Mouse (Mus musculus): ENCODE measurements around the gene Acadm. TPM values are rescaled to one million over a fixed set of nuclear protein-coding genes. Genes with fewer than 3 reads are reported as not detected.

The Acadm gene
- polyA plus RNA-seq, 1 experiment from 2014 or later = 68.9 TPM

- no peak overlapping the region for H3K9ac ChIP-seq (ENCODE audit: low read depth, low read length)
- H3K4me2 ChIP-seq = no peak overlapping the region
- H3K4me3 ChIP-seq (ENCODE audit: low read depth, low read length) = no peak overlapping the region
- no peaks in the 10 kb centered on the region for H3K9me3 ChIP-seq (ENCODE audit: control insufficient read depth, low read length)
- no peak for ATAC-seq (replicated peaks; ENCODE audit: low FRiP score)
- 91% methylated on average over 5 of the region's 5 CpGs for WGBS
- no peak for DNase-seq (ENCODE audit: low spot score)
- no peaks in the 10 kb centered on the region for H3K4me1 ChIP-seq (replicated peaks; ENCODE audit: control insufficient read depth, insufficient read depth, low read length)
- H3K36me3 ChIP-seq (ENCODE audit: control insufficient read depth, insufficient read depth, low read length) = peaks cover 26% of the 10 kb centered on the region
- H3K27ac ChIP-seq (ENCODE audit: low read depth, low read length) = no peak overlapping the region
- no peaks in the 10 kb centered on the region for H3K27me3 ChIP-seq (replicated peaks; ENCODE audit: control insufficient read depth, insufficient read depth, low read length)
Measured at GRCm38 (mm10) chr3:153932461-153932860, 12.0 kb downstream of the Acadm start.

- 88% methylated on average over 11 of the region's 11 CpGs for WGBS
- ATAC-seq (replicated peaks; ENCODE audit: low FRiP score) = no peak
Measured at GRCm38 (mm10) chr3:153929526-153929925, 14.9 kb downstream of the Acadm start.

GRCm38 (mm10) chr3:153926333-153926732 is 18.1 kb downstream of the Acadm start:
- Histone ChIP-seq H3K27ac (ENCODE audit: low read depth, low read length) (no peak overlapping the region), H3K4me2 (no peak overlapping the region), H3K9ac (ENCODE audit: low read depth, low read length) (no peak overlapping the region), H3K4me1 (replicated peaks; ENCODE audit: control insufficient read depth, insufficient read depth, low read length) (no peaks in the 10 kb centered on the region), H3K9me3 (ENCODE audit: control insufficient read depth, low read length) (no peaks in the 10 kb centered on the region), H3K4me3 (ENCODE audit: low read depth, low read length) (no peak overlapping the region), H3K27me3 (replicated peaks; ENCODE audit: control insufficient read depth, insufficient read depth, low read length) (no peaks in the 10 kb centered on the region), H3K36me3 (ENCODE audit: control insufficient read depth, insufficient read depth, low read length) (peaks cover 34% of the 10 kb centered on the region)
- DNase-seq (ENCODE audit: low spot score) (no peak), ATAC-seq (replicated peaks; ENCODE audit: low FRiP score) (no peak)
- WGBS = 91% methylated on average over 7 of the region's 7 CpGs

More at GRCm38 (mm10) chr3:153929526-153929925, 14.9 kb downstream of the Acadm start:
- Histone ChIP-seq H3K4me2 (no peak overlapping the region), H3K36me3 (ENCODE audit: control insufficient read depth, insufficient read depth, low read length) (peaks cover 29% of the 10 kb centered on the region), H3K4me1 (replicated peaks; ENCODE audit: control insufficient read depth, insufficient read depth, low read length) (no peaks in the 10 kb centered on the region), H3K27me3 (replicated peaks; ENCODE audit: control insufficient read depth, insufficient read depth, low read length) (no peaks in the 10 kb centered on the region), H3K4me3 (ENCODE audit: low read depth, low read length) (no peak overlapping the region), H3K27ac (ENCODE audit: low read depth, low read length) (no peak overlapping the region), H3K9ac (ENCODE audit: low read depth, low read length) (no peak overlapping the region), H3K9me3 (ENCODE audit: control insufficient read depth, low read length) (no peaks in the 10 kb centered on the region)
- no peak for DNase-seq (ENCODE audit: low spot score)

DNA sequence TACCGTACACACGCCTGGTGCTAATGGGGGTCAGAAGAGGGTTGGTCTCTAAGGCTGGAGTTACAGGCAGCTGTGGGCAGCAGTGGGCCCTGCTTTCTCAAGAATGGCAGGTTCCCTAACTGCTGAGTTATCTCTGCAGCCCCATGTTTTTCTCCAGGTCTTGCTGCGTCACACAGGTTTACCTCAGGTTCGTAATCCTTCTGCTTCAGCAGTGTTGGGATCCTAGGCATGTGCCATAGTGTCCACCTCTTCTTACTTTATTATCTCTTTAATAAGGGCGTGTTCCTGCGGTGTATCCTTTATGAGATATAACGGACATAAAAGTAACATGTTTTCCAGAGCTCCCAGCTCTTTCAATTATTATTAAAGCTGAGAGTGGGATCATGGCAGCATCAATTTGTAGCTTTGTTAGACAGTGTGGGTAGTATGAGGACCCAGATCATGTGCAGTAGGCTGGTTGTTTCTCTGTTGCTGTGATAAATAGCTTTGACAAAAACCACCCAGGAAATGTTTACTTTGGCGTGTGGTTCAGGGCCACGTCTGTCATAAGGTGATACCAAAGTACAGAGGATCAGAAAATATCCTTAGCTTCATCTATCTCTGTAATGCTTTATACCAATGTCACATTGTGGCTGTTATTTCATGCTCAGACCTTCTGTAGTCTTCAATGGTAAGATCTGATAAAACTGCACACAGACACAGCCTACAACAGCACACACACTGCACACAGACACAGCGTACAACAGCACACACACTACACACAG is 23.1 kb downstream of the Acadm start:
- no peak for ATAC-seq (replicated peaks; ENCODE audit: low FRiP score)
- Histone ChIP-seq H3K27ac (ENCODE audit: low read depth, low read length) (no peak overlapping the region), H3K4me3 (ENCODE audit: low read depth, low read length) (no peak overlapping the region)

DNA sequence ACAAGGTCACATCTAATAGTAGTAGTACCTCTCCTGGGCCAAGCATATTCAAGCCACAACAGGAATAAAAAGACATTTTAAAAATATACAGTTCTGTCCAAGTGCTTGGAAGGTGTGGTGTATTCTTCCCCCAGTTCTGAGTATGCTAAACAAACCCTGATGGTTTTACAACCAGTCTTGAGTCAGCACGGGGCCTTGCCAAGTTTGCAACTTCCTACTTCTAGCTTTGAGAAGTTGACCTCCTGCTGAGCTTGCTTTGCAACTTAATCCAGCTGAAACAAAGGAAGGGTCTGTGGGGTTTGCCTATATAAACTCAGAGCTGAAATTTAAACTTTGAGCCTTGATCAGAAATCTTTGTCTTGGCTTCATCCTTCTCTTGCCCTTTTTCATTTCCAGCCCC is 27.2 kb downstream of the Acadm start:
- Histone ChIP-seq H3K4me2 (no peak overlapping the region), H3K27me3 (replicated peaks; ENCODE audit: control insufficient read depth, insufficient read depth, low read length) (no peaks in the 10 kb centered on the region), H3K27ac (ENCODE audit: low read depth, low read length) (no peak overlapping the region), H3K4me3 (ENCODE audit: low read depth, low read length) (no peak overlapping the region), H3K36me3 (ENCODE audit: control insufficient read depth, insufficient read depth, low read length) (peaks cover 8% of the 10 kb centered on the region), H3K4me1 (replicated peaks; ENCODE audit: control insufficient read depth, insufficient read depth, low read length) (peaks cover 7% of the 10 kb centered on the region; the same call in 1 of the 2 replicates), H3K9me3 (ENCODE audit: control insufficient read depth, low read length) (no peaks in the 10 kb centered on the region), H3K9ac (ENCODE audit: low read depth, low read length) (no peak overlapping the region)
- DNase-seq (ENCODE audit: low spot score) (no peak), ATAC-seq (replicated peaks; ENCODE audit: low FRiP score) (no peak)
- WGBS = 29% methylated on average over 1 of the region's 1 CpGs

More for the DNA sequence above, 23.1 kb downstream of the Acadm start:
- Histone ChIP-seq H3K27me3 (replicated peaks; ENCODE audit: control insufficient read depth, insufficient read depth, low read length) (no peaks in the 10 kb centered on the region), H3K9me3 (ENCODE audit: control insufficient read depth, low read length) (no peaks in the 10 kb centered on the region), H3K4me2 (no peak overlapping the region), H3K4me1 (replicated peaks; ENCODE audit: control insufficient read depth, insufficient read depth, low read length) (no peaks in the 10 kb centered on the region), H3K36me3 (ENCODE audit: control insufficient read depth, insufficient read depth, low read length) (peaks cover 22% of the 10 kb centered on the region), H3K9ac (ENCODE audit: low read depth, low read length) (no peak overlapping the region)
- WGBS = 87% methylated on average over 10 of the region's 10 CpGs
- no peak for DNase-seq (ENCODE audit: low spot score)

DNA sequence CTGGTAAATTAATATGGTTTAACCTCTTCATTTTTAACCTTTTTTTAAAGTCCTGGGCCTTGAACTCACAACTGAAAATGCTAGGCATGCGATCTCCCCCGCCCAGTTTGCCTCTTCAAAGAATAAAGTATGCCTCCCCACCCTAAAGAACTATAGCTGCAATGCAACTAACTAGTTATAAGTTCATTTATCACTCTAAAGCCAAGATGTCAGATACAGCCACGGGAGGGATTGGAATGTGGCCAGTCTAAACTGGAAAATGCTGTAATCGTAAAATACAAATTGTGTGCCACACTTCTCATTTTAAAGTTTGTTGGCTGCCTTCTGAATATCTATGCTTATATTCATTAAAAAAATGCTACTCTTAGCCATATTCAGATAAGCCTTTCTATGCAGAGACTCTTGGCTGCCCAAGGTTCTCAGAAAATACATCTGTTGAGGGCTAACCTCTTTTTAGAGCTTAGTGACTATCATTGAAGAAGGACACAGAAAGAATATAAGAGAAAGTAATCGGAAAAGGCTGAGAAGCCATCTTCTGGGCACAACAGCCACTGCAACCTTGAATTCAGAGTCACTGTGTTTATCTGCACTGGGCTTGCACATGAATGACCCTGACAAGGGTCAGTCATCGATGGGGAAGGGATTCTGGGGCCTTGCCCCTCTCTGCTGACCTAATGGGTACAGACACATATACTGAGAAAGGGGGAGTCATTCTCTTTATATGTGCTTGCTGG is 30.8 kb downstream of the Acadm start:
- H3K4me2 ChIP-seq = peak overlapping the region; percentile 92
- no peak for DNase-seq (ENCODE audit: low spot score)

GRCm38 (mm10) chr3:153912546-153913509 is 31.6 kb downstream of the Acadm start, which contains the start of gene Rabggtb:
Gene Rabggtb, minus strand, starts transcription at chr3:153913009.
- Histone ChIP-seq H3K9ac (ENCODE audit: low read depth, low read length) (peak within 1 kb of the TSS; percentile 100), H3K27me3 (replicated peaks; ENCODE audit: control insufficient read depth, insufficient read depth, low read length) (no peaks in the 10 kb centered on the region), H3K9me3 (ENCODE audit: control insufficient read depth, low read length) (no peaks in the 10 kb centered on the region), H3K4me3 (ENCODE audit: low read depth, low read length) (peak within 1 kb of the TSS; percentile 90), H3K36me3 (ENCODE audit: control insufficient read depth, insufficient read depth, low read length) (peaks cover 35% of the 10 kb centered on the region), H3K4me1 (replicated peaks; ENCODE audit: control insufficient read depth, insufficient read depth, low read length) (peaks cover 35% of the 10 kb centered on the region), H3K4me2 (peak within 1 kb of the TSS; percentile 92), H3K27ac (ENCODE audit: low read depth, low read length) (peak within 1 kb of the TSS; percentile 95)
- under 1% methylated on average over 56 of the region's 65 CpGs for WGBS
- ATAC-seq (replicated peaks; ENCODE audit: low FRiP score) = peak; percentile 92
- DNase-seq (ENCODE audit: low spot score) = peak; percentile 94

More for the DNA sequence above, 30.8 kb downstream of the Acadm start:
- Histone ChIP-seq H3K27ac (ENCODE audit: low read depth, low read length) (peak overlapping the region; percentile 95), H3K36me3 (ENCODE audit: control insufficient read depth, insufficient read depth, low read length) (peaks cover 27% of the 10 kb centered on the region), H3K4me3 (ENCODE audit: low read depth, low read length) (peak overlapping the region; percentile 90), H3K4me1 (replicated peaks; ENCODE audit: control insufficient read depth, insufficient read depth, low read length) (peaks cover 31% of the 10 kb centered on the region), H3K27me3 (replicated peaks; ENCODE audit: control insufficient read depth, insufficient read depth, low read length) (no peaks in the 10 kb centered on the region), H3K9me3 (ENCODE audit: control insufficient read depth, low read length) (no peaks in the 10 kb centered on the region), H3K9ac (ENCODE audit: low read depth, low read length) (peak overlapping the region; percentile 100)
- no peak for ATAC-seq (replicated peaks; ENCODE audit: low FRiP score)
- WGBS = 38% methylated on average over 6 of the region's 6 CpGs

GRCm38 (mm10) chr3:153911882-153912440 is 32.5 kb downstream of the Acadm start:
- no peak for ATAC-seq (replicated peaks; ENCODE audit: low FRiP score)
- Histone ChIP-seq H3K27ac (ENCODE audit: low read depth, low read length) (peak overlapping the region; percentile 95), H3K9me3 (ENCODE audit: control insufficient read depth, low read length) (no peaks in the 10 kb centered on the region), H3K36me3 (ENCODE audit: control insufficient read depth, insufficient read depth, low read length) (peaks cover 41% of the 10 kb centered on the region), H3K9ac (ENCODE audit: low read depth, low read length) (peak overlapping the region; percentile 100), H3K4me2 (peak overlapping the region; percentile 92), H3K4me1 (replicated peaks; ENCODE audit: control insufficient read depth, insufficient read depth, low read length) (peaks cover 35% of the 10 kb centered on the region), H3K4me3 (ENCODE audit: low read depth, low read length) (peak overlapping the region; percentile 90), H3K27me3 (replicated peaks; ENCODE audit: control insufficient read depth, insufficient read depth, low read length) (no peaks in the 10 kb centered on the region)
- no peak for DNase-seq (ENCODE audit: low spot score)
- WGBS = 1% methylated on average over 12 of the region's 12 CpGs

Data from liver, embryonic 11.5 days (tissue).